Mouse (Mus musculus) 416B (cell line): Measurements from ENCODE around the gene Tbck.

Source experiments
- DNase-seq: peaks from one replicate; pipeline ENCODE4 v3.0.0; 2011; ENCODE audit warnings: low read depth

Gene Tbck

DNA sequence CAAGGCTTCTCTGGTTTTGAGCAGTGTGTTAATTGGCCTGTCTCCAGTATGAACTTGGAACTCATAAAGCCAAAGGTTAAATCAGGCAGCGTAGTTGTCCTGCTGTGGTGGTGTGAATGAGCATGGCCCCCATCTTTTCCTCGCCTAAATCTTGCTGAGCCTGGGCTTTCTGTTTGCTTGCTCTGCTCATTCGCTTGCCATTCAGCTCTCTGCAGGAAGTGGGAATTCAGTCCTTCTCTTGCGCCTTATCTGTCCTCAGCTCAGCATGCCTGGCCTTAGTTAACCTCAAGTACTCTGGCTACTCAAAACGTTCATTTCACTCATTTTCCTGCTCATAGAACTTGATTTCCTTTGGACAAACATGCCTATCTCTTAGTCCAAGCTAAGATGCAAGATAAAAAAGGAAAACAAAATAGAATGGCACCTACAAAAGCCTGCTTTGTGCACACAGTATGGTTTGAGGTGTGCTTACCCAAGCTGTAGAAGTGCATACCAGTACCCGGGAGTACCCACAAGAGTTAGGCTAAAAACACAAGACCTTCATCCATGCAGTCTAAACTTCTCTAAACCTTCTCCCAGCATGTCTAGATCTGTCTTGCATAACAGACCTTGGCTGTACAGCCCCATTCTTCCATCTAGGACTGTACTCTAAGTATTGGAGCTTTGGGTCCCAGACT lies 151.3 kb downstream of the Tbck start:
- no peak for DNase-seq

DNA sequence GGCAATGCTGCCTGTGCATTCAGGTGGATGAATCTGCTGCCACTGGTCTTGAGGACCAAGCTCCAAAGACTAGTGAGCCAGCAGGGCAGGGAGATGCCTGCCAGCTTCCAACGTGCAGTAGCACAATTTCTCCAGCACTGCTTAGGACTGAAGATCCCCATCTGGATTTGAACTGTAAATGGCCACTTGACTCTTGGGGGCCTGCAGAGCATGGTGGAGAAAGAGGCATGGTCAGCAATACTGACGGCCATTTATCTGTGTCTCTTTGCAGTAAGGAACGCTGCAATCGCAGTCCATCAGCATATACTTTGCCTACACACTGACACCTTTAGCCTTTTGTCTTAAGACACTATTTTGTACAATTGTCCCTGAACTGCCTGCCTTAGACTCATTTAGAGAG lies 153.2 kb downstream of the Tbck start:
- no peak for DNase-seq

- no peak for DNase-seq
Measured at GRCm38 (mm10) chr3:132838656-132839417, 154.9 kb downstream of the Tbck start.

DNA sequence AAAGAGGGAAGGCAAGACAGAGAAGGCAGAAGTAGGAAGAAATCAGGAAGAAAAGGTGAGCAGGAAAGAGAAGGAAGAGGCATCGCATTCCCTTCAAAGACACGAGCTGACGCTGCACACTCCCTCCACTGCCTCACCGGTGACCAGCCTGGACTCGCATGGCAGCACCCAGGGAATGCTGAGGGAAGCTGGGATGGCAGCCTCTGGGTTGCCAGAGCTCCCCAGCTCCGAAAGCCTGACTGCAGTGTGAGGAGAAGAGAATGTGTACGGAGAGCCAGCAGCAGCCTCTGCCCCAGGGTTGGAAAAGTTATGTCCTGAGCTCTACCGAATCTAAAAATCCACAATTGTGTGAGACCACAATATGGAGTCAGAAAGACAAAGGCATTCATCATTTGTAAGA lies 155.6 kb downstream of the Tbck start:
- DNase-seq = no peak

DNA sequence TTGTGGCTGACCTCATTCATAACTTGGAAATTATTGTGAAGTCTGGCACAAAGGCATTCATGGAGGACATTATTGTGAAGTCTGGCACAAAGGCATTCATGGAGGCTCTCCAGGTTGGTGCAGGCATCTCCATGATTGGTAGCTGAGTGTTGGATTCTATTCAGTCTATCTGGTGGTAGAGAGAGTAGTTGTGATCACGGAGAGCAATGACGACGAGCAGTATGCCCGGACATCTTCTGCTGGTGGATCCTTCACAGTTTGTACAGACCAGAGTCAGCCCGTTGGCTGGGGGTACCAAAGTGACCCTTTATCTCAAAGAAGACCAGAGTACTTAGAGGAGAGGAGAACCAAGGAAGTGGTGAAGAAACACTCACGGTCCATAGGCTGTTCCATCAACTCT lies 158.7 kb downstream of the Tbck start:
- DNase-seq = no peak

- no peak for DNase-seq
Measured at GRCm38 (mm10) chr3:132849669-132850068, 165.7 kb downstream of the Tbck start.

GRCm38 (mm10) chr3:132850431-132850830 lies 166.5 kb downstream of the Tbck start:
- no peak for DNase-seq

DNA sequence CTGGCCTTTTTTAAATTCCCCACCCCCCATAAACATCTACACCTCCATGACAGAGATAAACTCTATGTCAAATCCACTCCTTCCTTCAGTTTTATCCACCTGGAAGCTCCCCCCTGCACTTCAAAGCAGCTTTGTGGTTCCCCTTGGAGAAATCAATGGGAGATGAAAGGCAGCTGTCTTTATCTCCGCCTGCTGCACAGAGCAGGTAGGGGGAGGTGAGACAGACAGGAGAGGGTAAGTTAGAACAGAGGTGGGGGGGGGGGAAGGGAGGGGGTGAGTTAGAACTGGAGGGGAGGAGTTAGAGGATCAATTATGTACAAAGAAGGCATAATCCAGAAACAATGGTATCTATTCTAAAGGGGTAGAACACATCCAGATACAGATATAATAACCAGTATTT lies 167.5 kb downstream of the Tbck start:
- DNase-seq = no peak

- DNase-seq = no peak
Measured at GRCm38 (mm10) chr3:132851841-132852728, 168.1 kb downstream of the Tbck start.

GRCm38 (mm10) chr3:132854271-132854670 lies 170.3 kb downstream of the Tbck start:
- DNase-seq = no peak

- DNase-seq = peak; percentile 47
Measured at GRCm38 (mm10) chr3:132855458-132856212, 171.7 kb downstream of the Tbck start.

DNA sequence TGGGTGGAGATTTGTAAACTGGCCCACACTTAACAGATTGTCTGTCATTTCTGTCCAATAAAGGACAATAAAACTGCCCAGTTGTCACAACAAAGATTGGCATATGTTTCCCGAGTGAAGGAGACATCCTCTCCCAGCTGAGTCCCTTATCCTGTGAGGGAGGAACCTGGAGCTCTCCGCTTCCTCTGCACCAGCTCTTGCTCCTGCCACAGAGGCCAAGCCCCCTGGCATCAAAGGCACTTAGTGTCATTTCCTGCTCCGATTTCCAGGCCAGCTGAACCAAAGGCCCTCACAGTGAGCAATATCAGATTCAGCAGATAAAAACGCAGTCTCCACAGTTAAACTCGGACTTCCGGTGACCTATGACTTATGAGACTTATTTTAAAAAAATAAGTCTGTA lies 172.7 kb downstream of the Tbck start:
- DNase-seq = peak; percentile 95

GRCm38 (mm10) chr3:132858849-132859248 lies 174.9 kb downstream of the Tbck start:
- DNase-seq = peak; percentile 86

DNA sequence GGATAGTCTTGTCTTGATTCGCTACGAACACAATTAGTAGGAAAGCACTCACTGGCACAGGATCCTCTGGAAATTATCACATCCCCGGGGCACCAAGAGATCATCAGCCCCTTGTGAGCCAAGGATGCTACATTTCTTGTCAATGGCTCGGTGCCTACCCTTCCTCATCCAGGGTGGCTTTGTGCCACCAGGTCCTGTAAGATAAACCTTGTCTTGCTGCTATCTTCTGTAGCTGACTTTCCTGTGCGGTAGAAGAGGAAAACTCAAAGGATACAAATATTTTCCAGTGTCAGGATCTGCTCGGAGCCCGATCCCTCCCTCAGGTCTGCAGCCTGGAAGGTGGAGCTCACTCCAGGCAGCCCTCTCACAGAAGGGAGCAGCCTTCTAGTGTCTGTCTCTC lies 175.6 kb downstream of the Tbck start:
- no peak for DNase-seq

- DNase-seq = no peak
Measured at GRCm38 (mm10) chr3:132860796-132861195, 176.9 kb downstream of the Tbck start.

DNA sequence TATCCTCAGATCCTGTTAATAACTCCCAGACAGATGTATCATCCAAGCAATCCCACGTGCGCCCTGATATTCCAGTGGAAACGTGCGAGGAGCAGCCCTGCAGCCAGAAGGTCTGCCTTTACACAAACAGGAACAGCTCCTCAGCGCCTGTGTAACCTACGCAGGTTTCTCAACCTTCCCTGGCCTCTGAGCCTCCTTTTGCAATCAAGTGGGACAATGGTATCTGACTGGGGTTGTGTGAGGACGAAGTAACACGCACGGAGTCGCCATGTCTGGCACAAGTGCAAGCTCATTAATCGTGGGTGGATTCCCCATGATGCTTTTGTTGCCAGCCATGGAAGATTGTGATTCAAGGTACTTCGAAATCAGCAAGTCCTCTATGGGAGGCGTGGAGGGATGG lies 179.9 kb downstream of the Tbck start:
- DNase-seq = no peak

- DNase-seq = peak; percentile 21
Measured at GRCm38 (mm10) chr3:132864329-132864919, 180.5 kb downstream of the Tbck start.

DNA sequence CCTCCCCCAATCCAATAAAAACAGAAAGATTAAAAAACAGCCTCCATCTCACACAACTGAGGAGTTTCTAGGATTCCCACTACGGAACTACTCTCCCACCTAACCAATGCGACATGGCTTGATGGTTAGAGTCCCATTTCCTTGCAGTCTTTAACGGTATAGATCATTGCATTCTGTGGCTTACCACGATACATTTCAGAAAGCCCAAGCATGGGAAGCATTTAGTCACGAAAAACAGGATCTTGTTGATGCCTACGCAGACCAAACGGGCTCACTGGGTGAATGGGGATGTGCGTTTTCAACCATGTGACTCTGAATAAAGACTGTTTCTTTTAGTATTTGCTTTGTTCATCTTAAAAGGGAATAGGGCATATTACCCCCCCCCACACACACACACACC lies 181.0 kb downstream of the Tbck start:
- DNase-seq = peak; percentile 52

DNA sequence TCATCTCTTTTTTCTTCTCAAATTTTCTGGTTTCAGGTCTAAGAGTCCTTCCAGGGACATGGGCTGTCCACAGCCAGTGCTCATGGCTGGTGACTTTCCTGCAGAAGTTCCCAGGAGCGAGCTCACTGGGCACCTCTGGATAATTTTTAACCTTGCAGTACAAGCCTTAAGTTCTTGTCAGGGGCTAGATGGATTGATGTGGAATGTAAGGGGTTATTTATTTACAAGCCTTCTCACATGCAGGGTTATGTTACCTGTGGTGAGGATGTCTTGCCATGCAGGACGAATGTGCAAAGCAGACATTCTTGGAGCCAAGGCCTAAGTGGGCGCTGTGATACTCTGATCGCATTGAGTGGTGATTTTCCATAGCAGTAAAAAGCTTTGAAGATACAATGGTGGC lies 181.7 kb downstream of the Tbck start:
- DNase-seq = no peak

GRCm38 (mm10) chr3:132866984-132867383 lies 183.0 kb downstream of the Tbck start:
- no peak for DNase-seq

- peak; percentile 19 for DNase-seq
Measured at GRCm38 (mm10) chr3:132868838-132869237, 184.9 kb downstream of the Tbck start.

GRCm38 (mm10) chr3:132870079-132870478 lies 186.1 kb downstream of the Tbck start:
- DNase-seq = no peak
